Mouse (Mus musculus) neutrophil, adult 5-6 weeks (primary cell): ENCODE results near the gene Clk2. TPM values are rescaled to one million over a fixed set of nuclear protein-coding genes. Genes with fewer than 3 reads are reported as not detected.

ENCODE experiments used
- ATAC-seq: fragments of 151-379, 151-347 bp; 2 replicates; pipeline ENCODE4 v1.8.0; 2017; ENCODE audit warnings: mild to moderate bottlenecking, moderate TSS enrichment; ENCODE audit not compliant: insufficient number of reproducible peaks, poor library complexity, low FRiP score, severe bottlenecking; ENCODE audit errors: extremely low read depth
- total RNA-seq: library from RNA; stranded (forward); fragments of 200-1000 nt; gene quantifications from 2 replicates; pipeline ENCODE4 v1.2.3, GENCODE M21; 2017

Gene Clk2
- total RNA-seq, 1 experiment from 2014 or later = 159 TPM

- ATAC-seq = no peak
These were observed 19.3 kb downstream of the Clk2 start for GRCm38 (mm10) chr3:89183959-89184315.

DNA sequence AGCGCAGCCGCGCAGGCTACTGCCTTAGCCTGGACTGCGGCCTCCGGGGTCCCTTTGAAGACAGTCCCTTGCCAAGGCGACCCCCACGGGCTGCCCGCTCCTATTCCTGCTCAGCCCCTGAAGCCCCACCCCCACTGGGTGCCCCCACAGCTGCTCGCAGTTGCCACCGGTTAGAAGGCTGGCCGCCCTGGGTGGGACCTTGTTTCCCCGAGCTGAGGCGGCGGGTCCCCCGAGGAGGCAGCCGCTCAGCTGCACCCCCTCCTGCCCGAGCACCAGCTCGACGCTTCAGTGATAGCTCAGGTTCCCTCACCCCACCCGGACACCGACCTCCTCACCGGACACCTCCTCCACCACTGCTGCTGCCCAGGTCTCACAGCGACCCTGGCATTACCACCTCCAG is 22.6 kb downstream of the Clk2 start:
- ATAC-seq = no peak

DNA sequence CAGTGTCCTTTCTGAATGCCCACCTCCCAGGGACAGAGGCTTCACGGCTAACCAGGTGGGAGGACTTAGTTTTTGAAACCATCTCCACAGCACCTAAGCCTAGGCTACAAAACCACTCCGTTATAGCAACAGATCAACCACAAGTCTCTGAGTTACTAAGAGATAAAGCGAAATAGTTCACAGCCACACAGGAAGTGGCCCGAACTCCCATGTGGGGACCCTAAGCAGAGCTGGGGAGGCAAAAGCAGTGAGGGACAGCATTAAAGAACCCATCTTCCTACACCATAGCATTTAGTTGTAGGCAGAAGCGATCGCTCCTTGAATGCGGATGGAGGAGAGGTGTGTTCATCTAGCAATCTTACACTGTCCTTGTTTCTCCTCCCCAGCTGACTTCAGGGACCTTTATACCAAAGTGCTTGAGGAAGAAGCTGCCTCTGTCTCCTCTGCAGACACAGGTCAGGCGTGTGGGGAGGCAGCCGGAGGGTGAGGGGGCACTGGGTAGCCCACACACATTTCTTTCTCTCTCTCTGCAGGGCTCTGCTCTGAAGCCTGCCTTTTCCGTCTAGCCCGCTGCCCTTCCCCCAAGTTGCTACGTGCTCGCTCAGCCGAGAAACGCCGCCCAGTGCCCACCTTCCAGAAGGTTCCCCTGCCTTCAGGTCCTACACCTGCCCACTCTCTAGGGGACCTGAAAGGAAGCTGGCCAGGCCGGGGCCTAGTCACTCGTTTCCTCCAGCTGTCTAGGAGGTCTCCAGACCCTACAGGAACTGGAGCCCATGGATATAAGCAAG is 23.3 kb downstream of the Clk2 start:
- ATAC-seq = no peak

- no peak for ATAC-seq
These were observed 23.9 kb downstream of the Clk2 start for GRCm38 (mm10) chr3:89188478-89188875.

DNA sequence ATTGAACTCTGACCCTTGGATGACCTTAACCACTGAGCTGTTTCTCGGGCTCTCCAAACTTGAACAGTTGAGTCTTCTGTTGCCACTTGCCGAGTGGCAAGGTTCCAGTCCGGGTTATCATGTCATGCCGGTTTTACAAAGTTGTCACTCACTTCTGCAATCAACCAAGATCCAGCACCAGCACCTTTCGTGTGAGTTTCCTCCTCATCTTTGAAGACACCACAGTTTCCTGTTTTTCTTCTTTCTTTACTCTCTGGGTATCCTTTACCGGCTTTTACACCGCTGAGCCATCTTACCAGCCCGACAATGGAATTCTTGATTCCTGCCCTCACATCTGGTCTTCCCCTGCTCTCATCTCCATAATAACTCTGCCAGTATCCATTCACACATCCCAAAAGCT is 25.8 kb downstream of the Clk2 start:
- ATAC-seq = peak; percentile 25; the same call in 1 of the 2 replicates

GRCm38 (mm10) chr3:89193351-89193750 is 28.8 kb downstream of the Clk2 start:
- no peak for ATAC-seq

DNA sequence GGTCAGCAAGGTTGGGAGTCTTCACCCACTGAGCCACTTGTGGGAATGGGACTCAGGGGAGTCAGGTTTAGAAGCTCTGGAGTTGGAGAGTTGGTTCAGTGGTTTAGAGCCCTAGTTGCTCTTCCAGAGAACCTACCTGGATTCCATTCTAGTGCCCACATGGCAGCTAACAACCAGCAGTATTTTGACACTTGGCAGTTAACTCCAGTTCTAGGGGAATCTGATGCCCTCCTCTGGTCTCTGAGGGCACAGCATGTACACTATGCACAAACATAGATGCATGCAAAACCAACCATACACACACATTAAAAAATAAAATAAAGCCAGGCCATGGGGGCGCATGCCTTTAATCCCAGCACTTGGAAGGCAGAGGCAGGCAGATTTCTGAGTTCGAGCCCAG is 29.3 kb downstream of the Clk2 start:
- ATAC-seq = no peak

GRCm38 (mm10) chr3:89195979-89196877 is 31.6 kb downstream of the Clk2 start:
- ATAC-seq = peak; percentile 92

- ATAC-seq = no peak
These were observed 35.2 kb downstream of the Clk2 start for GRCm38 (mm10) chr3:89199839-89200238.

GRCm38 (mm10) chr3:89202253-89203141 is 37.9 kb downstream of the Clk2 start, which contains the start of gene Gba:
Gene Gba, plus strand, starts transcription at chr3:89202928.
- ATAC-seq = peak; percentile 93

DNA sequence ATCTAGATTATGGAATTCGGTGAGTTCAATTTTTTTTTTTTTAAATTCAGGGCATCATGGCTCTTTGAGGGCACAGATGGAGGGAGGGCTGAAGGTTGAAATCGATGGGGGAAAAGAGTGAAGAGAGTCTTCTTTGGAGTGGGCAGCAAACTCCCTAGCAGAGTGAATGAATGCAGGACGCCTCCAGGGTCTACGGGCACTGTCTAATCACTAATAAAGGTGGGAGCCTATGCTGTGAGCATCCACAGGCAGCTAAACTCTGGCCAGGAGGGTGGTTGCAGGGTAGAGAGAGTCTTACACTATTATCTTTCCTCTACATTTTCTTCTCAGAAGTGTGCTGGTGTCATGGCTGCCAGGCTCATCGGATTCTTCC is 38.5 kb downstream of the Clk2 start:
- ATAC-seq = no peak

GRCm38 (mm10) chr3:89206079-89206478 is 41.5 kb downstream of the Clk2 start:
- no peak for ATAC-seq

- no peak for ATAC-seq
These were observed 42.1 kb downstream of the Clk2 start for GRCm38 (mm10) chr3:89206695-89207094.

DNA sequence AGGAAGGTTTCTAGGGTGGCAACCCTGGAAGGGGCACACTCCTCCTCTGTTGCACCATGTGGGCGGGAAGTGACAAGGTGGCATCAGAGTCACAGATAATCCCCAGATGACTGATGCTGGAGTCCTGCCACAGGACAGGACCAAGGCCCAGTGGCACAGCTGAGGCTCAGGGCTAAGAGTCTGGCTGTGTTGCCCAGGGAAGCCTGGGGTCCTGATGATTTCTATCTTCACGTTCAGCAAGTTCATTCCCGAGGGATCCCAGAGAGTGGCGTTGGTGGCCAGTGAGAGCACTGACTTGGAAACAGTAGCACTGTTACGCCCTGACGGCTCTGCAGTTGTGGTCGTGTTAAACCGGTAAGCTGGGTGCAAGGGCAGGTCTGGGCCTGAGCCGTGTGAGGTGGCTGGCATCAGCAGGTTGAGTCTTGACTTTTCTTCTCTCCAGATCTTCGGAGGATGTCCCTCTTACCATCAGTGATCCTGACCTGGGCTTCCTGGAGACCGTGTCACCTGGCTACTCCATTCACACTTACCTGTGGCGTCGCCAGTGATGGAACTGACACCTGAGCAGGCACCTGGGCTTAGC is 43.6 kb downstream of the Clk2 start:
- no peak for ATAC-seq

DNA sequence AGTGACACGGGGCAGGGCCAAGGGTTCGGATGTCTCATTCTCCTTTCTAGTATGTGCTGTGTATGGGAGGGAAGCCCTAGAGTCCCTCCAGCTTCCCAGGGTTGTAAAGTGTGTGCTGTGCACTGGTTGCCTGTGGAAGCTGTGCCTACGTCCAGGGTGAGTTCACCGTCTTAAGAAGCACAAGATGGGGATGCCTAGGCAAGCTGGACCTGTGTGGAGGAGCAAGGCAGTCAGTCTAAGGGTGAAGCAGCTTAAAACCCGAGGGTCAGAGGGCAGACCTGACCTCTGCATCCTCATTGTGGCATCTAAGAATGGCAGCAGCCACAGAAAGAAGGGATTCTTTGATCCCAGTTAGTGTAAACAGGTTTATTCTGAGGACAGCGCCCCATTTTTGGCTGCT is 44.1 kb downstream of the Clk2 start:
- no peak for ATAC-seq

DNA sequence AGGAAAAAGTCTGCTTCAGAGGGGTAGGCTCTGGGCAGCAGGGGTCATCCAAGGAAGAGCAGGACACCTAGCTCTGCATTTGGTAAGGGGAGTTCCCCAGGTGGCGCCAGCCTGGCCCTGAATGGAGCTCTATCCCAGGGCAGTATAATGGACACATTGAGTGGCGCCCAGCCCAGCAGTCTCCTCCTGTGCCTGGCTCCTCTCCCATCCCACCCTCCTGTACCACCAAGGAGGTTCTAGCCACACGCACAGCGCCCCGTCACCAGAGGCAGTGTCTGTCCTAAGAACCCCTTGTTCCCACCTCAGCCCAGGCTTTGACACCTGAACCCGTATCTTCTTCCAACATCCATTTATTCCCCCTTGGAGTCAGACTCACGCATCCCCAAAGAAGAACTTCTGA is 45.1 kb downstream of the Clk2 start:
- no peak for ATAC-seq

GRCm38 (mm10) chr3:89210162-89210561 is 45.6 kb downstream of the Clk2 start:
- no peak for ATAC-seq

- ATAC-seq = no peak
These were observed 46.1 kb downstream of the Clk2 start for GRCm38 (mm10) chr3:89210731-89211130.
